Comparison of ENCODE assay signal across 14 mouse cellular contexts in the genomic region with DNA sequence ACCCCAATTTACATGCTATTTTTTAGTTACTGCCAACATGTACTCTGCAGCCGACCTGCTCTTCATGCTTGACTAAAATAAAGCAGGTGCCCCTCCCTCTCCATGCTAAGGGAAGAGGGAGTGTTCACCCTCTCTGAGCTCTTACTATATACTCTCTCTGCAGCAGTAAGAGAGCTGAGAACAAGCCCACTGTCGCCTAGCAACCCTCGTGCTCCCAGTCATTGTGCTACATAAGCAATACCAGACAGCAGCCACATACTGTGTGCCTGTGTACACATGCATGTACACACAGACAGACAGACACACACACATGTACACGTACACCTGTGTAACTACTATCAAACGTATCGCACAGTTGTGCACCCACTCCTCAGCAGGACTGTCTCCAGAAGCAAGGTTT.
A peak's percentile ranks its signal among the peaks of the same experiment; 100 is the strongest.
DNase-seq lines count a peak whose midpoint lies in the region; ATAC-seq and TF ChIP-seq lines count a peak whose summit lies in the region.
"Had no signal": no experiment of that assay in that cellular context is flagged by ENCODE, and none has a peak within 500 bp of the region (broad histone marks: within the 10 kb centered on the region; RNA-seq: fewer than 3 reads in every experiment).

No protein-coding gene starts in this region.

- intact Hi-C loops in left cerebral cortex, postnatal 14 days (cut with DNase I), result no loop called here
- intact Hi-C loops in left cerebral cortex, adult 2 months (cut with DNase I), result no loop called here

- peaks cover 6% of the 10 kb centered on the region; the same call in 1 of the 2 replicates for H3K4me1 ChIP-seq in forebrain, embryonic 15.5 days
- no peaks in the 10 kb centered on the region for H3K4me1 ChIP-seq in neural tube, embryonic 14.5 days (ENCODE audit: control insufficient read depth, insufficient read depth, low read length)
- H3K4me1 ChIP-seq: stomach, embryonic 15.5 days had no signal

- peaks cover 51% of the 10 kb centered on the region for H3K36me3 ChIP-seq in forebrain, embryonic 15.5 days
- peaks cover 40% of the 10 kb centered on the region for H3K36me3 ChIP-seq in neural tube, embryonic 14.5 days (ENCODE audit: control insufficient read depth, insufficient read depth, low read length)

- 75% methylated on average over 6 of the region's 6 CpGs for WGBS in forebrain, embryonic 15.5 days
- WGBS in neural tube, embryonic 14.5 days, result 78% methylated on average over 6 of the region's 6 CpGs

- no peaks in the 10 kb centered on the region for H3K27me3 ChIP-seq in forebrain, embryonic 15.5 days
- no peaks in the 10 kb centered on the region for H3K27me3 ChIP-seq in neural tube, embryonic 14.5 days (ENCODE audit: control insufficient read depth, insufficient read depth, low read length)
- H3K27me3 ChIP-seq: Patski; stomach, embryonic 15.5 days had no signal

- TF ChIP-seq CTCF in left cerebral cortex, adult 2 months (IDR thresholded peaks at IDR 0.05), result no peak
- TF ChIP-seq CTCF in brain, embryonic 14.5 days (IDR thresholded peaks at IDR 0.05; ENCODE audit: borderline replicate concordance, extremely low read depth, insufficient read depth, insufficient read length), result no peak

- no peak overlapping the region for H3K4me3 ChIP-seq in left cerebral cortex, adult 2 months
- H3K4me3 ChIP-seq in forebrain, embryonic 15.5 days, result no peak overlapping the region
- H3K4me3 ChIP-seq in neural tube, embryonic 14.5 days (ENCODE audit: low read depth, low read length), result no peak overlapping the region
- H3K4me3 ChIP-seq: myocyte; stomach, embryonic 15.5 days had no signal

- no peak for TF ChIP-seq POLR2A in brain, embryonic 14.5 days (IDR thresholded peaks at IDR 0.05; ENCODE audit: borderline replicate concordance, extremely low read depth, insufficient read depth, insufficient read length, poor library complexity, severe bottlenecking)

- H3K9ac ChIP-seq in forebrain, embryonic 15.5 days (replicated peaks), result no peak overlapping the region
- no peak overlapping the region for H3K9ac ChIP-seq in neural tube, embryonic 14.5 days (replicated peaks; ENCODE audit: low read depth, low read length)
- H3K9ac ChIP-seq: stomach, embryonic 15.5 days had no signal

- H3K4me2 ChIP-seq in forebrain, embryonic 15.5 days (replicated peaks), result no peak overlapping the region
- no peak overlapping the region for H3K4me2 ChIP-seq in neural tube, embryonic 14.5 days (ENCODE audit: low read depth, low read length)
- H3K4me2 ChIP-seq: stomach, embryonic 15.5 days had no signal

- no peak overlapping the region for H3K27ac ChIP-seq in left cerebral cortex, adult 2 months
- H3K27ac ChIP-seq in forebrain, embryonic 15.5 days (replicated peaks), result peak overlapping the region; percentile 50
- no peak overlapping the region; the same call in 1 of the 2 replicates for H3K27ac ChIP-seq in neural tube, embryonic 14.5 days (ENCODE audit: low read depth, low read length)
- H3K27ac ChIP-seq: stomach, embryonic 15.5 days had no signal

- peak; percentile 89 for ATAC-seq in forebrain, embryonic 15.5 days (replicated peaks)
- peak; percentile 66 for ATAC-seq in neural tube, embryonic 14.5 days (ENCODE audit: low read depth)

- peak; percentile 68 to 72 for DNase-seq in left cerebral cortex, postnatal 14 days (ENCODE audit: low spot score in 2 of 2)
- DNase-seq in left cerebral cortex, adult 2 months (ENCODE audit: extremely low spot score in 1 of 2, low spot score in 2 of 2), result no peak
- peak; percentile 79 for DNase-seq in brain, embryonic 14.5 days (ENCODE audit: low read depth)
- no peak for DNase-seq in ovary, postnatal 36 days (ENCODE audit: low spot score)
- no peak for DNase-seq in adrenal gland, postnatal 4 days (ENCODE audit: low spot score in 2 of 2)
- DNase-seq: heart, adult 18-20 months; heart, postnatal 10 days; kidney, adult 11 months; kidney, postnatal 4 days had no signal

- H3K9me3 ChIP-seq in forebrain, embryonic 15.5 days, result no peaks in the 10 kb centered on the region
- H3K9me3 ChIP-seq in neural tube, embryonic 14.5 days (ENCODE audit: control insufficient read depth, low read length), result no peaks in the 10 kb centered on the region
- H3K9me3 ChIP-seq: stomach, embryonic 15.5 days had no signal

Comparison
In these comparisons a context has a peak if more than half of its experiments do, and no peak if none do; other contexts are left out.
1. DNase-seq: peak in left cerebral cortex, postnatal 14 days (2 of 2) and brain, embryonic 14.5 days (single experiment); none in left cerebral cortex, adult 2 months (0 of 2), ovary, postnatal 36 days (single experiment) and adrenal gland, postnatal 4 days (0 of 2).